Mouse (Mus musculus) heart, postnatal 36 days (tissue): Measurements from ENCODE around the gene Prss57. TPM values are rescaled to one million over a fixed set of nuclear protein-coding genes. Genes with fewer than 3 reads are reported as not detected.
A peak's percentile ranks its signal among the peaks of the same experiment; 100 is the strongest.
"Not testable (repeated sequence)": the region's sequence is repeated elsewhere in the genome, so short reads cannot be mapped to it uniquely, and the experiment has no call there.

Experiments used
- DNase-seq, 2 experiments: peaks; one replicate each; pipeline ENCODE4 v3.0.0; 2021 to 2022
- intact Hi-C: fragments of 180-260 bp; cut with DNase I; formaldehyde crosslinking; loops from one replicate; pipeline ENCODE4 v1.15.1; 2025
- total RNA-seq, 2 experiments: library from RNA; stranded (reverse); gene quantifications; 2 replicates each; pipeline ENCODE4 v1.2.3; 2021

The Prss57 gene
- total RNA-seq, 2 experiments from 2014 or later: not detected

DNA sequence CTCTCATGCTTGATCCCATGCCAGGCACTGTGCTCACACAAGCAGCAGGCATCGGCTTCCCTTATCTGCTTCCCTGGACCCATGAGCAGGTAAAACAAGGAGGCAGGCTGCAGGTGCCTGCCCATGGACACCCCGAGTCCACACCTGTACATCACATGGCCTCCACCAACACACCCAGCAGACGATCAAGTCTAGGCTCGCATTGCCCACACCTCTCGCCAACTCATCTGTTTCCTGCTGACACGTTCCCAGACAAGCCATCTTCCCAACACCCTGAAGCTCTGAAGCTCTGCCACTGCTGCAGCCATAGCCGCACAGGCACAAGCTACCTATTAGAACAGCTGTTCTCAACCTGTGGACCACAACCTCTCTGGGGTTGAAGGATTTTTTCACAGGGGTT lies 26.5 kb downstream of the Prss57 start:
- DNase-seq: no peak
- intact Hi-C loops: loop anchor here (2.0 kb wide), 1 partner anchor 15 kb away; no protein-coding TSS in a partner anchor

DNA sequence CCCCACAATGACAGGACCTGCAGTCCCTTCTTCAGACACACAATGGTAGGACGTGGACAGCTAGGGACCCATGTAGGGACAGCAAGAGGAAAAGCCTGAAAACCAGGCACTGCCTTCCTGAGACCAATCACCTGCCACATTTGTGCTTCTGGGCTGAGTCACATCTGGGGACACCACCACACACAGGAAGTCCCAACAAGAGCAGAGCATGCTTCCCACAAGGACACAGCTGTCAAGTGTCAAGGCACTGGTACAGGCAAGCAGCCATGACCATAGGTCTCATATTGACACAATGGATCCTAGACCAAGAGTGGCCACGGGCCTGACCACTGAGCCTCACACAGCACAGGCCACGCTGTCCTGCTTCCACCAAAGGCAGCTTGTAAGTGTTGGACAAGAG lies 27.9 kb downstream of the Prss57 start:
- DNase-seq: no peak
- intact Hi-C loops: no loop called here

DNA sequence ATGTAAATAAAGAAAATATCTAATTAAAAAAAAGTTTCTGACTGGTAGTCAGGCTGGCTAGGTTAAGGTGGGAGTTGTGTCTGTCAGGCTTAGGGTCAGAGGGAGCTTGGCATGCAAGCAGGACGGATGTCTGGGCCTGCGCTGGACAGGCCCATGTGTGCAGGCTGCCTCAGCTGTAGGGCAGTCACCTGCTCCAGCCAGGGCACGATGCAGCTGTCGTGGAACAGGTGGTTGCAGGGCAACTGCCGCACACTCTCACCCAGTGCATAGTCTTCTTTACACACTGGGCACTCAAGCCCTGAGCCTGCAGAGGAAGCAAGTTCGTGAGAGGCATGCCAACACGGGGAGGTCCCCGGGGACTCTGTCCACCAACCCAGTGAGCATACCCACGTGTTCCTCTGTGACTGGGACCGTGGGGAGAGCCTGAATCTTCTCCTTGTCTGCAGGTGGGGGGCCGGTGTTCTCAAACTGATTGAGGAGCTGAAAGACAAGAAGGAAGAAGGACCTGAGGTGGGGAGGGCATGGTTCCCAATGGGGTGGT lies 30.1 kb downstream of the Prss57 start:
- DNase-seq: no peak
- intact Hi-C loops: no loop called here

- DNase-seq, intact Hi-C loops: not testable (repeated sequence)
Observed at GRCm38 (mm10) chr10:79759675-79760074, 31.1 kb downstream of the Prss57 start.

GRCm38 (mm10) chr10:79756660-79757059 lies 34.1 kb downstream of the Prss57 start:
- no peak for DNase-seq
- intact Hi-C loops: no loop called here

GRCm38 (mm10) chr10:79755854-79756253 lies 34.9 kb downstream of the Prss57 start:
- DNase-seq: no peak
- intact Hi-C loops: no loop called here

- peak in 1 of 2 experiments; percentile 56 for DNase-seq
- intact Hi-C loops: no loop called here
Observed at GRCm38 (mm10) chr10:79754856-79755516, 35.8 kb downstream of the Prss57 start, which contains the start of gene Fgf22. Fgf22 (plus strand) TSS chr10:79755076.

- intact Hi-C loops: loop anchor here (2.0 kb wide), 1 partner anchor 16 kb away; no protein-coding TSS in a partner anchor
- no peak for DNase-seq
Observed at GRCm38 (mm10) chr10:79748496-79748895, 42.3 kb downstream of the Prss57 start.

- intact Hi-C loops: no loop called here
Observed at GRCm38 (mm10) chr10:79746774-79747151, 44.0 kb downstream of the Prss57 start.

GRCm38 (mm10) chr10:79745898-79746773 lies 44.6 kb downstream of the Prss57 start, which contains the start of gene Polrmt:
Polrmt (minus strand) TSS chr10:79746581.
- DNase-seq: peak; percentile 91 to 92
- intact Hi-C loops: no loop called here

More at GRCm38 (mm10) chr10:79746774-79747151, 44.0 kb downstream of the Prss57 start:
- no peak for DNase-seq

GRCm38 (mm10) chr10:79745411-79745810 lies 45.4 kb downstream of the Prss57 start:
- intact Hi-C loops: no loop called here
- no peak for DNase-seq

- DNase-seq: no peak
- intact Hi-C loops: no loop called here
Observed at GRCm38 (mm10) chr10:79743650-79744365, 47.0 kb downstream of the Prss57 start.

GRCm38 (mm10) chr10:79743161-79743560 lies 47.6 kb downstream of the Prss57 start:
- intact Hi-C loops: no loop called here
- no peak for DNase-seq

DNA sequence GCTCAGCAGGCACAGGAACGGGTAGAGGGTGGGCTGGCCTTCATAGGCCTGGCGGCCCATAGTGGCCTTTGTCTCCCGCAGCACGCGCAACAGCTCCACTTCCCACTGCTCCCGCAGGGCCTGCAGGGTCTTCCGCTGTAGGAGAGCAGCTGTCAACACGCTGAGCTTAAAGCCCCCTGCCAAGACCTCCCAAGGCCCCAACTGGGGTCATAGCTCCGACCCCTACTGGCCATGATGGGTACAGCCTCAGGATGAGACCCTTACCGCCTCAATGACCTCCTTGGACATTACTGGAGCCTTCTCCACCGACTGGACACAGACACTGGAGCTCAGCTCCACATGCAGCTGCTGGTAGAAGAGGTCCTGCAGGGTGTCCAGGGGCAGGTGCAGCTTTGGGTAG lies 49.9 kb downstream of the Prss57 start:
- DNase-seq: no peak
- intact Hi-C loops: no loop called here

- intact Hi-C loops: no loop called here
- DNase-seq: no peak
Observed at GRCm38 (mm10) chr10:79739234-79739633, 51.5 kb downstream of the Prss57 start.

DNA sequence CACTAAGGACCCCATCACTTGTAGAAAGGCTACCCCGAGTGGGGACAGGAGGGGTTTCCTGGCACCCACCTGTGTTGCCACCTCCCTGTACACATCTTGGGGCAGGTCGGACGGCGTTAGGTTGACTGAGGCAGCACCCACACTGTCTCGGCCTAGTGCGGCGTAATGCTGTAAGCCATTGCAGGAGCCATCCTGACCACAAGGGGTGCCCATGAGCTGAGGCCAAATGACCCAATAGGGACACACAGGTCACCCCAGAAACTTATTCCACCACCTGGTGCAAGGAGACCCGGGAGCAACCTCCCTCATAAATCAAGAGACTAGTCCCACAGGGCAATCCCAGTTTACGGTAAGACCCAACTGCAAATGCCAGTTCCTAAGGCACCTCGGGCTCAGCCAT lies 52.5 kb downstream of the Prss57 start:
- intact Hi-C loops: no loop called here
- DNase-seq: no peak

- no peak for DNase-seq
Observed at GRCm38 (mm10) chr10:79736706-79737105, 54.1 kb downstream of the Prss57 start.

DNA sequence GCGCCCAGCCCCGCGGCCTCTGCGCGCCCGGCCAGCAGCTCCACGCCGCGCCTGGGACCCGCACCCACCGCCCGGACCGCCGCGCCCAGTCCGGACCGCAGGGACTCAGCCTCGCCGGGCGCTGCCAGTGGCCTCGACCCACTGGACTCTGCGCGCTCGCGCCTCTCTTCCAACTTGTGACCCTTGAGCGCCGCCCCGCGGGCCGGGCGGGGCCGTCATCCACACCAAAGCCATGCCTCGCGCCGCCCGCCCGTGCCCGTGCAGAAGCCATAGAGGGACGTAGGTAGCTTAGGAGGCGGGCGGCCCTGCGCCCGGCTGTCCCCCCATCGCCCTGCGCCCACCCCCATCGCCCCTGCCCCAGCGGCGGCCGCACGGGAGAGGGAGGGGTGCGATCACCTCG lies 55.4 kb downstream of the Prss57 start:
- intact Hi-C loops: no loop called here

More at GRCm38 (mm10) chr10:79736706-79737105, 54.1 kb downstream of the Prss57 start:
- intact Hi-C loops: no loop called here

GRCm38 (mm10) chr10:79733847-79734246 lies 56.9 kb downstream of the Prss57 start:
- intact Hi-C loops: loop anchor here (5.0 kb wide), 1 partner anchor 53 kb away; no protein-coding TSS in a partner anchor
- no peak for DNase-seq

More for the DNA sequence above, 55.4 kb downstream of the Prss57 start:
- DNase-seq: no peak

DNA sequence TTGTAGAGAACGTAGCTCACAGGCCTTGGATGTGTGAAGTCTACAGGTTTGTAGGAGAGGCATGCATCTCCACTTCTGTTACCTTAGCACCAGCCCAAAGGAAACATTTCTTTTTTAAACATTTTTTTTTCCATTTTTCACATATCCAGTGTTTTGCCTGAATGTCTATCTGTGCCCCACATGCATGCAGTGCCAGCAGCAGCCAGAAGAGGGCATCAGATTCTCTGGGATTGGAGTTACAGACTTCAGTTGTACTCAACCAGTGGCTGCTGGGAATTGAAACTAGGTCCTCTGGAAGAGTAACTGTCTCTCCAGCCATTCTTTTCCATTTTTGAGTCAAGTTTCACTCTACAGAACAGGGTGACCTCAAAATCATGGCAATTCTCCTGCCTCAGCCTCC lies 58.3 kb downstream of the Prss57 start:
- intact Hi-C loops: loop anchor here (5.0 kb wide), 1 partner anchor 55 kb away; no protein-coding TSS in a partner anchor
- peak in 1 of 2 experiments; percentile 43 for DNase-seq
